Mouse (Mus musculus): ENCODE measurements around the gene Tle2. TPM values are rescaled to one million over a fixed set of nuclear protein-coding genes. Genes with fewer than 3 reads are reported as not detected.

The Tle2 gene
- polyA plus RNA-seq, 1 experiment from 2014 or later = 30.8 TPM

GRCm38 (mm10) chr10:81583347-81583746 is 9.0 kb downstream of the Tle2 start:
- peaks cover 11% of the 10 kb centered on the region for H3K36me3 ChIP-seq (ENCODE audit: insufficient read depth, low read length)
- peak; percentile 45 for DNase-seq (ENCODE audit: low spot score)
- H3K9me3 ChIP-seq (replicated peaks; ENCODE audit: low read length) = no peaks in the 10 kb centered on the region
- no peaks in the 10 kb centered on the region for H3K27me3 ChIP-seq (ENCODE audit: insufficient read depth, low read length)
- 53% methylated on average over 6 of the region's 6 CpGs for WGBS
- no peak for TF ChIP-seq CTCF (IDR thresholded peaks at IDR 0.05; ENCODE audit: low read depth)
- H3K4me2 ChIP-seq (ENCODE audit: low read length) = no peak overlapping the region
- no peak overlapping the region for H3K27ac ChIP-seq
- ATAC-seq (replicated peaks; ENCODE audit: low FRiP score, low read depth) = peak; percentile 19; the same call in 1 of the 2 replicates
- peaks cover 8% of the 10 kb centered on the region; the same call in 1 of the 2 replicates for H3K4me1 ChIP-seq (replicated peaks; ENCODE audit: insufficient read depth, low read length)
- no peak overlapping the region for H3K4me3 ChIP-seq (replicated peaks; ENCODE audit: low read depth, low read length)
- no peak overlapping the region for H3K9ac ChIP-seq (ENCODE audit: low read depth, low read length)

DNA sequence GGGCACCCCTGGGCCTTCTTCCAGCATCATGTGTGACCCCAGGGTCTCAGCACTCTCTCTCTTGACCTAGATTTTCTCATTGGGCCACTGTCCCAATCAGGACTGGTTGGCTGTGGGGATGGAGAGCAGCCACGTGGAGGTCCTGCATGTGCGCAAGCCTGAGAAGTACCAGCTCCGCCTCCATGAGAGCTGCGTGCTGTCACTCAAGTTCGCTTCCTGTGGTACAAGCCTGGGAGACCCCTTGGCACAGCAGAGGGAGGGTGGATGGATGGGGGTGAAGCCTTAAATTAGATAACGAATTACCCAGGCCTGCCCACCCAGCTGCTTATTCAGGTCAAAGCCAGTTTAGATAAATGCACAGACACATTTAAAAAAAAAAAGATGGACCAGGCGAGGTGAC is 14.4 kb downstream of the Tle2 start:
- Histone ChIP-seq H3K4me1 (replicated peaks; ENCODE audit: insufficient read depth, low read length) (no peaks in the 10 kb centered on the region), H3K36me3 (ENCODE audit: insufficient read depth, low read length) (peaks cover 7% of the 10 kb centered on the region; the same call in 1 of the 2 replicates), H3K27me3 (ENCODE audit: insufficient read depth, low read length) (no peaks in the 10 kb centered on the region), H3K4me3 (replicated peaks; ENCODE audit: low read depth, low read length) (no peak overlapping the region), H3K9ac (ENCODE audit: low read depth, low read length) (no peak overlapping the region), H3K4me2 (ENCODE audit: low read length) (no peak overlapping the region), H3K27ac (no peak overlapping the region), H3K9me3 (replicated peaks; ENCODE audit: low read length) (no peaks in the 10 kb centered on the region)
- ATAC-seq (replicated peaks; ENCODE audit: low FRiP score, low read depth) (no peak), DNase-seq (ENCODE audit: low spot score) (no peak)
- TF ChIP-seq CTCF (IDR thresholded peaks at IDR 0.05; ENCODE audit: low read depth) = no peak
- 78% methylated on average over 7 of the region's 7 CpGs for WGBS

DNA sequence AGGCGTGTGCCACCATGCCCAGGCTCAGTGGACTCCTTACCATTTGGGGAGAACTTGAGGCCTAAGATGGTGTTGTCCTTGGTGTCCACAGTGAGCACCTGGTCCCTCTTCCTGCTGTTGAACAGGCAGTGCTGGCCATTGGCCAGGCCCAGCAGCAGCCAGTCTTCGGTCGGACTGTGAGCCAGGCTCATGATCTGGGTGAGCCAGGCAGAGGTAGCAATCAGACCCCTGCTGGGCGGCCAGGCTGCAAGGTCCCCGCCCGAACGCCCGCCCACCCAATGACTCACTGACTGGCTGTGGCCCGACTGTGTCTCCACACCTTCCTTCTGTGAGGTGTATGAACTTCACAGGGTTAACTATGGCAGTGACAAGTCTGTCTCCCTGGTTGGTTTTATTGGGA is 17.5 kb downstream of the Tle2 start:
- no peak for ATAC-seq (replicated peaks; ENCODE audit: low FRiP score, low read depth)

DNA sequence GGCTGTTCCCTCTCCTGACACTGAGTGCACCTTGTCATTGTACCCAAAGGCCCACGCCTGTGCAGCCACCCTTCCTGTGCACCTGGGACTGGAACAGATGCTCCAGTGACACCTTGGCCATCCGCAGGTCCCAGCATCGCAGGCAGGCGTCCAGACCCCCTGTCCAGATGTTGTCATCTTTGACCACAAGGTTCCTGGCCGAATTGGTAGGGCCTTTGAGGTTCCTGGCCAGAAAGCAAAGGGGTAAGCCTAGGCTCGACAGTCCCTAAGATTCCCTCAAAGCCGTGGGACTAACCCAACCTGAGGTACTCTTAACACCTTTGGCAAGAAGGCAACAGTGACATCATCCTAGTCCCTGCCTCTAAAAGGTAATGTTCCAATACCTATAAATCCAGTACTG is 18.3 kb downstream of the Tle2 start:
- no peak for DNase-seq (ENCODE audit: low spot score)
- H3K9me3 ChIP-seq (replicated peaks; ENCODE audit: low read length) = no peaks in the 10 kb centered on the region
- TF ChIP-seq CTCF (IDR thresholded peaks at IDR 0.05; ENCODE audit: low read depth) = no peak
- peaks cover 27% of the 10 kb centered on the region for H3K4me1 ChIP-seq (replicated peaks; ENCODE audit: insufficient read depth, low read length)
- no peak overlapping the region for H3K4me2 ChIP-seq (ENCODE audit: low read length)
- no peaks in the 10 kb centered on the region for H3K27me3 ChIP-seq (ENCODE audit: insufficient read depth, low read length)
- H3K4me3 ChIP-seq (replicated peaks; ENCODE audit: low read depth, low read length) = no peak overlapping the region
- H3K36me3 ChIP-seq (ENCODE audit: insufficient read depth, low read length) = peaks cover 3% of the 10 kb centered on the region; the same call in 1 of the 2 replicates
- no peak overlapping the region for H3K9ac ChIP-seq (ENCODE audit: low read depth, low read length)
- no peak for ATAC-seq (replicated peaks; ENCODE audit: low FRiP score, low read depth)
- 78% methylated on average over 7 of the region's 7 CpGs for WGBS
- H3K27ac ChIP-seq = no peak overlapping the region

More for the DNA sequence above, 17.5 kb downstream of the Tle2 start:
- no peaks in the 10 kb centered on the region for H3K27me3 ChIP-seq (ENCODE audit: insufficient read depth, low read length)
- no peaks in the 10 kb centered on the region for H3K9me3 ChIP-seq (replicated peaks; ENCODE audit: low read length)
- no peak overlapping the region for H3K4me3 ChIP-seq (replicated peaks; ENCODE audit: low read depth, low read length)
- H3K9ac ChIP-seq (ENCODE audit: low read depth, low read length) = no peak overlapping the region
- WGBS = 51% methylated on average over 9 of the region's 9 CpGs
- H3K4me1 ChIP-seq (replicated peaks; ENCODE audit: insufficient read depth, low read length) = peaks cover 19% of the 10 kb centered on the region; the same call in 1 of the 2 replicates
- H3K27ac ChIP-seq = no peak overlapping the region
- H3K4me2 ChIP-seq (ENCODE audit: low read length) = no peak overlapping the region
- H3K36me3 ChIP-seq (ENCODE audit: insufficient read depth, low read length) = peaks cover 7% of the 10 kb centered on the region; the same call in 1 of the 2 replicates
- TF ChIP-seq CTCF (IDR thresholded peaks at IDR 0.05; ENCODE audit: low read depth) = no peak
- no peak for DNase-seq (ENCODE audit: low spot score)

DNA sequence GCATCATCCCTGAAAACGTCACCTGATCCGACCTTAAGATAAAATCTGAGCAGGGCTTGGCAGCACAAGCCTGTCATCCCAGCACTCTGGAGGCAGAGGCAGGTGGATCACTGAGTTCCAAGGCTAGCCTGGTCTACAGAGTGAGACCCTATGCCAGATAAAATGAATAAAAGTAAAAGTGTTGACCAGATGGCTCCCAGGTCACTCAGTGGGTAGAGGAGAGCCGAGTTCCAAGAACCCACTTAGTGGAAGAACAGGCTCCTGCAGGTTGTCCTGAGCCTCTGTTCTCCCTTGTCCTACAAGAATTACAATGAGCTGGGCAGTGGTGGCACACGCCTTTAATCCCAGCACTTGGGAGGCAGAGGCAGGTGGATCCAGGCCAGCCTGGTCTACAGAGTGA is 18.9 kb downstream of the Tle2 start:
- no peak overlapping the region for H3K4me3 ChIP-seq (replicated peaks; ENCODE audit: low read depth, low read length)
- DNase-seq (ENCODE audit: low spot score) (no peak), ATAC-seq (replicated peaks; ENCODE audit: low FRiP score, low read depth) (no peak)
- no peak overlapping the region for H3K4me2 ChIP-seq (ENCODE audit: low read length)
- H3K4me1 ChIP-seq (replicated peaks; ENCODE audit: insufficient read depth, low read length) = peaks cover 33% of the 10 kb centered on the region
- WGBS = 78% methylated on average over 4 of the region's 4 CpGs
- no peak overlapping the region for H3K27ac ChIP-seq
- TF ChIP-seq CTCF (IDR thresholded peaks at IDR 0.05; ENCODE audit: low read depth) = no peak
- H3K27me3 ChIP-seq (ENCODE audit: insufficient read depth, low read length) = no peaks in the 10 kb centered on the region
- H3K9me3 ChIP-seq (replicated peaks; ENCODE audit: low read length) = no peaks in the 10 kb centered on the region
- no peak overlapping the region for H3K9ac ChIP-seq (ENCODE audit: low read depth, low read length)
- no peaks in the 10 kb centered on the region for H3K36me3 ChIP-seq (ENCODE audit: insufficient read depth, low read length)

DNA sequence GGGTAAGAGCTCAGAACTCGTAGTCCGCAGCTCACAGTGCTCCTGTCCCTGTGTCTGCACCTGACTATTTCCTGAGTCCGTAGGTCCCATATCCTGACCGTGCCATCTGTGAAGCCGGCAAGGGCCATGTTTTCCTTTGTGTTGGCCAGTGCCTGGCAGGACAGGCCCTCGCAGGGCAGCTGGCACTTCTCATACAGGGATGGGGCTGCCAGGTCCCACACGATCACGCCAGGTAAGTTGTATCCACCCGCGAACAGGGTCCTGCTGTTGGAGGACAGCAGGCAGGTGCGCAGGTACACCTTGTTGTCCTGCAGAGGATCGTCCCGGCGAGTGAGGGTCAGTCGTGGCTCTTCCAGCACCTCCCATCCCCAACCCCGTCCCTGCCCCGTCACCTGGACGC is 19.6 kb downstream of the Tle2 start:
- H3K4me1 ChIP-seq (replicated peaks; ENCODE audit: insufficient read depth, low read length) = peaks cover 33% of the 10 kb centered on the region
- TF ChIP-seq CTCF (IDR thresholded peaks at IDR 0.05; ENCODE audit: low read depth) = no peak
- no peak overlapping the region for H3K9ac ChIP-seq (ENCODE audit: low read depth, low read length)
- no peaks in the 10 kb centered on the region for H3K27me3 ChIP-seq (ENCODE audit: insufficient read depth, low read length)
- no peak overlapping the region for H3K4me3 ChIP-seq (replicated peaks; ENCODE audit: low read depth, low read length)
- no peak for ATAC-seq (replicated peaks; ENCODE audit: low FRiP score, low read depth)
- WGBS = 70% methylated on average over 18 of the region's 18 CpGs
- H3K9me3 ChIP-seq (replicated peaks; ENCODE audit: low read length) = no peaks in the 10 kb centered on the region
- H3K27ac ChIP-seq = no peak overlapping the region
- no peak for DNase-seq (ENCODE audit: low spot score)
- no peak overlapping the region for H3K4me2 ChIP-seq (ENCODE audit: low read length)
- H3K36me3 ChIP-seq (ENCODE audit: insufficient read depth, low read length) = no peaks in the 10 kb centered on the region

DNA sequence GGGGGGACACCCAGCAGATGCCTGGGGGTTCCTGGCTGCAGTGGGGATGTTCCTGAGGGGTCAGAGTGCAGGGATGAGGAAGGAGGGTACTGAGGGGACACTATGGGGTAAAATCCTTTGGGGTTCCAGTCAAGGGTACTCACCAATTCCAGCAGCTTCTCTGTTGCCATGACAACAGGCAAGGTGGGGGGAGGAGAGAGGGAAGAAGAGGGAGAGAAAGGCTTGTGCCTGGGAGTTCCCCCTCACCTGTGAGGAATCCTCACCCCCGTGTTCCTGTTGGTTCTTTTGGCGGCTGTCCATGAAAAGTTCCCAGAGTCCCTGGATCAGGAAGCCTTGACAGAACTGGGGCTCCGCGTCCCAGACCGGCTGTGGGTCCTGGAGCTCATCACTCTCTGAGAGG is 21.2 kb downstream of the Tle2 start:
- no peak overlapping the region for H3K27ac ChIP-seq
- peaks cover 35% of the 10 kb centered on the region for H3K4me1 ChIP-seq (replicated peaks; ENCODE audit: insufficient read depth, low read length)
- ATAC-seq (replicated peaks; ENCODE audit: low FRiP score, low read depth) (no peak), DNase-seq (ENCODE audit: low spot score) (no peak)
- H3K36me3 ChIP-seq (ENCODE audit: insufficient read depth, low read length) = no peaks in the 10 kb centered on the region
- WGBS = 46% methylated on average over 5 of the region's 5 CpGs
- no peak overlapping the region for H3K4me3 ChIP-seq (replicated peaks; ENCODE audit: low read depth, low read length)
- H3K9me3 ChIP-seq (replicated peaks; ENCODE audit: low read length) = no peaks in the 10 kb centered on the region
- no peaks in the 10 kb centered on the region for H3K27me3 ChIP-seq (ENCODE audit: insufficient read depth, low read length)
- H3K9ac ChIP-seq (ENCODE audit: low read depth, low read length) = no peak overlapping the region
- no peak overlapping the region for H3K4me2 ChIP-seq (ENCODE audit: low read length)
- TF ChIP-seq CTCF (IDR thresholded peaks at IDR 0.05; ENCODE audit: low read depth) = no peak
